Mouse (Mus musculus) heart, postnatal 4 days (tissue): ENCODE data around the gene Hoxc10. TPM values are rescaled to one million over a fixed set of nuclear protein-coding genes. Genes with fewer than 3 reads are reported as not detected.

Experiments
- DNase-seq: peaks from one replicate; pipeline ENCODE4 v3.0.0; 2021
- microRNA-seq, 2 experiments: library from miRNA; unstranded; fragments of <30 nt; microRNA quantifications; one replicate each; pipeline ENCODE4 v1.2.0; 2021 to 2022
- total RNA-seq, 2 experiments: library from RNA; stranded (reverse); gene quantifications; 2 replicates each; pipeline ENCODE4 v1.2.3; 2021

Gene Hoxc10
- total RNA-seq, 2 experiments from 2014 or later: not detected

- DNase-seq: no peak
Observed at GRCm38 (mm10) chr15:103011928-103012486, 45.4 kb downstream of the Hoxc10 start.

- DNase-seq: peak; percentile 57
Observed at GRCm38 (mm10) chr15:103013238-103013984, 46.8 kb downstream of the Hoxc10 start.

DNA sequence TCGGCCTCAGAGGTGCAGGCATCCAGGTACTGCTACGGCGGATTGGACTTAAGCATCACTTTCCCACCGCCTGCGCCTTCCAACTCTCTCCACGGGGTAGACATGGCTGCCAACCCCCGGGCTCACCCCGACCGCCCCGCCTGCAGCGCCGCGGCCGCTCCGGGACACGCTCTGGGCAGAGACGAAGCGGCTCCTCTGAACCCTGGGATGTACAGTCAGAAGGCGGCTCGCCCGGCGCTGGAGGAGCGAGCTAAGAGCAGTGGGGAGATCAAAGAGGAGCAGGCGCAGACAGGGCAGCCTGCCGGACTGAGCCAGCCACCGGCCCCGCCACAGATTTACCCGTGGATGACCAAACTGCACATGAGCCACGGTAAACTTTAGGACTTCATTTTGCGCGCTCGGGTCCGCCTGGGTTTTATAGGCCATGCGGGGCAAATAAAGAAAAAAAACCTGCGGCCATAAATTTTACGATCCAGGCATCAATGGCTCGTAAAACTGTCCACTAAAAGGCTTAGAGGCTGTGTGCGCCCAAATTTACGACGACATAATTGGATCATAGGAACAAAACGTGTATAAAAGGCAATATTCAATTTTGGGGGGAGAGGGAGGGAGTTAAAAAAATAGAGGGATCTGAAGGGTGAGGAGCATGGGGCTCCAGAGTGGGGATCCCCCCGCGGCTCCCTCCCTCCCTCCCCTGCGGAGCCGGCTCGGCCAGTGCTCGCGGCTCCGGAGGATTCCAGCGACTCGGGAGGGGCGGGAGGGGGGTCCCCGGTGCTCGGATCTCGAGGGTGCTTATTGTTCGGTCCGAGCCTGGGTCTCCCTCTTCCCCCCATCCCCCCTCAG, 47.8 kb downstream of the Hoxc10 start:
- DNase-seq: no peak

GRCm38 (mm10) chr15:103015009-103015399, 48.4 kb downstream of the Hoxc10 start:
- no peak for DNase-seq

GRCm38 (mm10) chr15:103015406-103016166, 49.0 kb downstream of the Hoxc10 start:
- DNase-seq: no peak

GRCm38 (mm10) chr15:103018636-103019035, 52.0 kb downstream of the Hoxc10 start, which contains the start of gene Hoxc4:
Hoxc4 (plus strand) TSS chr15:103018934.
- DNase-seq: no peak

GRCm38 (mm10) chr15:103020899-103021418, 54.4 kb downstream of the Hoxc10 start:
- no peak for DNase-seq

Small RNA genes lying within 50 kb of the gene (microRNA-seq; reads per million reads assigned to microRNA genes)
- gene Mir196a-2: 0.35 to 2.2 reads per million in 2 experiments
- 7.3 to 44.0 reads per million in 2 experiments for gene Mir615

Other genes starting within 250 kb of the Hoxc10 start
- 10 to 100 TPM; 65.6 to 71.0 TPM for gene Calcoco1, start 244.6 kb upstream of the Hoxc10 start, total RNA-seq
- not detected for gene Hoxc13, start 45.7 kb upstream of the Hoxc10 start, total RNA-seq
- not detected for gene Hoxc12, start 30.0 kb upstream of the Hoxc10 start, total RNA-seq
- not detected for gene Hoxc11, start 12.4 kb upstream of the Hoxc10 start, total RNA-seq
- gene Hoxc5, start 647 bp downstream of the Hoxc10 start, total RNA-seq: not detected
- not detected for gene Hoxc9, start 9.6 kb downstream of the Hoxc10 start, total RNA-seq
- not detected for gene Hoxc8, start 23.8 kb downstream of the Hoxc10 start, total RNA-seq
- under 1 TPM in 1 of 2 experiments, not detected in 1; 0.16 TPM for gene Hoxc6, start 31.5 kb downstream of the Hoxc10 start, total RNA-seq
- under 1 TPM in 1 of 2 experiments, not detected in 1; 0.14 TPM for gene Hoxc4, start 52.1 kb downstream of the Hoxc10 start, total RNA-seq
- 10 to 100 TPM; 12.7 to 14.1 TPM for gene Smug1, start 200.3 kb downstream of the Hoxc10 start, total RNA-seq